Mouse (Mus musculus) gastrocnemius, postnatal 36 days (tissue): Measurements from ENCODE around the gene Elavl3. TPM values are rescaled to one million over a fixed set of nuclear protein-coding genes. Genes with fewer than 3 reads are reported as not detected.

Experiments used
- DNase-seq, 2 experiments: peaks; one replicate each; pipeline ENCODE4 v3.0.0; 2022
- intact Hi-C: fragments of 180-260 bp; cut with DNase I; formaldehyde crosslinking; loops from one replicate; pipeline ENCODE4 v1.15.1; 2025
- total RNA-seq, 2 experiments: library from RNA; stranded (reverse); gene quantifications; 2 replicates each; pipeline ENCODE4 v1.2.3; 2021

Elavl3 gene
- total RNA-seq, 2 experiments from 2014 or later = 0.26 TPM; not detected in 1

DNA sequence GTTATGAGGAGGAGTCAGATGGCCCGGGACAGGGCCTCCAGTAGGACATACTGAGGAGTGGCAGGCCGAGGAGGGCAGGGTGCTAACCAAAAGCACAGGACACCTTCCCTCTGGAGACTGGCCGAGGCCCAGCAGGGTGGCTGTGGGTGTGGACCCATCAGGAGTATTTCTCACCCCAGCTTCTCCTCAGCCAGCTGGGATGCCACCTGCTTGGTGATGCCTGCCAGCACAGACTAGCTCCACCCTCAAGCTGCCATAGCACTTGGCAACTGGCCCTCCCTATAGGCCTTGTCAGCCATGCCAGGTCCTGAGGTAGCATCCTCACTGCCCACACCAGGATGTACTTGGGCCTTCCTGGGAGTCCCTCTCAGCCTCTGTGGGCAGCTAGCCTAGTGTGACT lies 12.5 kb upstream of the Elavl3 start:
- DNase-seq = no peak
- intact Hi-C loops = no loop called here

DNA sequence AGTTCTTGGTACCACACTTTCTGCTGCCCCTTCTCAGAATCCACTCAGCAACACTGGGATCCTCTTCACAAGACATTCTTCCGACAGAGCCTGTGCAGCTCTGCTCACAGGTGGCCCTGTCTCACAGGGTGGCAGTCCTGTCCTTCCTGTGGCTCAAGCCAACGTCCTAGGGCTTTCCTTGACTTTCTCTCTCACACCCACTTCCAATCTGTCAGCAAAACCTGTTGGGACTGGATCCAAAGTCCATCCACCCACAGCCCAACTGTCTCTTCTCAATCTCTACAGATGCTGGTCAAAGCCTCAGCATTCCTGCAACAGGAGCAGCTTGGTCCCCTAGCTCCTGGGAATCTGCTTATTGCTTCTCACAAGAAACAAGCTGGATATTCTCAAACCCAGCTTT lies 9.5 kb upstream of the Elavl3 start:
- intact Hi-C loops = no loop called here
- DNase-seq = no peak

DNA sequence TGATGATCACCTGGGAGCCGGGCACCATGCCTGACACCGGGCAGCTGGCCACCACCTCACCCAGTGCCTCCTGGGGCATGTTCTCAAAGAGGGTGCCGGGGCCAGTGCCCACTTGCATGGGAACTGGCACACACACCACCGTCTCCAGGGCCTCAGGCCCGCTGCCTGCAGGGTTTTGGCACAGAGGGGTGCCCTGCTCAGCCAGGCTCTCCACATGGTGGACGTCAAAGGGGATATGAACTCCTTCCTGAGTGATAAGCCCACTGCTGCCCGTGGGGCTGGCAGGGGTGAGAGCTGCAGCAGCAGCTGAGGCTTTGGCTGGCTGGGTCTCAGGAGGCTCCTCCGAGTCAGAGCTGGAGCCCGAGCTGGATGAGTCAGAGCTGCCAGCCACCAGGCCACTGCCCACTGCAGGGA lies 6.2 kb upstream of the Elavl3 start:
- no peak for DNase-seq
- intact Hi-C loops = no loop called here

DNA sequence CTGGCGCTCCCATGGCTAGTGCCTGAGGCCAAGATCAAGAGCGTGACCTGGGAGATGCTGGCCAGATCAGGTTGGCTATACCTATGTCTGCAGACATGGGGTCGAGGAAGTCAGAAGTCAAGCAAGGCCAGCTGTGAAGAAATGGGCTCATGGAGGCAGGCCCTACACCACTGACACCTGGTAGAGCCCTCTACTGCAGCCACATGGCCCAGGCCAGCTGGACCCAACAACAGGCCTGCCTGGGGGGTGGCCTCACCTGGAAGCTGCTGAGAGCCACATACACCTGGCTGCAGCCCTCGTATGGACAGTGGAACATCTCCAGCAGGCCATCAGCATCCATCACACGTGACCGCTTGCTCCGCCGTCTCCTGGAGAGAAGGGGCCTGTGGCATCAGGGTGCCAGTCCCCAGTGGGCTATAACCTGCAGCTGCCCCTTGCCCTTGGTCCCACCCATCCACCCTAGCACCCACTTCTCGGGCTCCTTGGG lies 5.3 kb upstream of the Elavl3 start:
- DNase-seq = no peak
- intact Hi-C loops = no loop called here

DNA sequence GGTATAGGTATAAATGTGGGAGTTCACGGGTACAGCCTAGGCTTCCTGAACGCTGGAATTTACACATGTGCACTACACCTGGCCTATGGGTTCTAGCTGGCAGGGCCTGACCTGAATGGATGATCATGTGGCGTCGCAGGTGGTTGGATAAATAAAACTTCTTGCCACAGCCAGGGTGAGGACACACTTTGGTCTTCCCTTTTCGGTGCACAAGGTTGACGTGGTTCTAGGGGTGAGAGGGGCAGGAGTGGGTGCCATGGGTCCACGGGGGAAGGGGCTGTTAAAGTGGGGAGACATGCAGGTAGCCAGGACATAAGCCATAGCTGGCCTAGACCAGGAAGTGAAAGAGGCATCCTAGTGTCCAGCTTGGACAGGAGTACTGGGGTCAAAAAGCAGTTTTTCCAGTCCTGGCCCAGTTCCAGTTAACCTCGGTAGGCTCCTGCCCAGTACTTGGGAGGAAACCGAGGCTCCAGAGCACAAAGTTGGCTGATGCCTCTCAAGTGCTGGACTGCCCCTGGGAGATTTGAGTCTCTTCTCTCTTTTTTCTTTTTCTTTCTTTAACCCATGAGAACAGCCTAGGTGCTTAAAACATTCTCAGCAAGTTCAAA lies 4.6 kb upstream of the Elavl3 start:
- DNase-seq = no peak
- intact Hi-C loops = no loop called here

DNA sequence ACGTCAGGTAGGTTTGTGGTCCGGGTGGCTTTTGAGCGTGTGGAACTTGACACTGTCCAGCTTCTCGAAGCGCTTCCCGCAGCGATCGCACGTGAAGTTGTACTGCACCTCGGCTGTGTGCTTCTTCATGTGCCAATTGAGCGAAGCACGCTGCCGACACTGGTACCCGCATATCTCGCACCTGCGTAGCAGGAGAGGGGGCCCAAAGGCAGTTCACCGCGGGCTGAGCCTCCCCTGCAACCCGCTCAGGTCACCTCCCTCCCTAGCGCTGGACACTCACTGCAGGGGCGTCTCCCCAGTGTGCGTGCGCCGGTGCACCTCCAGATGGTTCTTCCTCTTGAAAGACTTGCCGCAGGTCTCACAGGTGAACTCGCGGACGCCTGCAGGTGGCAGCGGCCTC lies 3.9 kb upstream of the Elavl3 start:
- no peak for DNase-seq
- intact Hi-C loops = no loop called here

DNA sequence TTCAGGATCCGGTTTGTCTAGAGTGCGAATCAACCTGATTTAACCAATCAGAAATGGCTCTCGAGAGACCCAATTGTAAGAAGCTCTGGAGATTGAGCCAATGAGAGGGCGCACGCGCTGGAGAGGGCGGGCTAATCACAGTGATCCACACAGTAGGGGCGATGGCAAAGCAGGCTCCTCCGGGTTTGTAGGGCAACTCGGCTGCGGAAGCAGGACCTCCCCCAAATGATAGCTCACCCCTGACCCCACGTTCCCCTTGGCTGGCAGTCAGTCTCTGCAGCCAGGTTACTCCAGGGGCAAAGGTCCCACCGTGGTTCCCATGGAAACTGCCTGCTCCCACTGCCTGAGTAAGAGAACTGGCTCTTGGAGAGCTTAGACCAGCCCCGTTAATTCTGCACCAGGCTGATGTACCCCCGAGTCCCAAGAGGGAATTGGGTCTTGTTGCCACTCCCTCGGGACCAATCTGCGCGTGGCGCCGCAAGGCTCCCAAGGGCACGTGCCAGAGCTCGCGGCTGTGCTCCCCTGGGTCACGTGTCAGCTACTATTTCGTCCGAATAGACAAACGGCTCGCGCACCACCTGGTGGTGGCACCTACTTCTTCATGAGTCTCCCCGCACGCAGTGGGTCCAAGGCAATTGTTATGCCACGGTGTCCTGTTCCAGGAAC lies 2.7 kb upstream of the Elavl3 start:
- intact Hi-C loops = no loop called here
- DNase-seq = no peak

DNA sequence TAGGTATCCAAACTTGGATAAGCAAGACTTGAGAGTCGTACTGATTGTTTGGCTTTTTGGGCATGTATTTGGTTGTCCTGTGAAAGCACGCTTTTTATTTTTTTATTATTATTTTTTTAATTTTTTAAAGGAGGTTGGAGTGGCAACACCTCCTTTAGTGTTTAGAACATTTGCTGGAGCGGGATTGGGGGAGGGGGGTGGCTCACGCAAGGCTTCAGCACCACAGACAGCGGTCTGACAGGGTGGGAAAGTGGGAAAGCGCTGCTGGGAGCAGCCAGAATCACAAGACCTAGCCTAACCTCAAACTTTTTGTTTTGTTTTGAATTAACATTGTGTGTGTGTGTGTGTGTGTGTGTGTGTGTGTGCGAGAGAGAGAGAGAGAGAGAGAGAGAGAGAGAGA lies 1.8 kb upstream of the Elavl3 start:
- intact Hi-C loops = no loop called here
- no peak for DNase-seq

DNA sequence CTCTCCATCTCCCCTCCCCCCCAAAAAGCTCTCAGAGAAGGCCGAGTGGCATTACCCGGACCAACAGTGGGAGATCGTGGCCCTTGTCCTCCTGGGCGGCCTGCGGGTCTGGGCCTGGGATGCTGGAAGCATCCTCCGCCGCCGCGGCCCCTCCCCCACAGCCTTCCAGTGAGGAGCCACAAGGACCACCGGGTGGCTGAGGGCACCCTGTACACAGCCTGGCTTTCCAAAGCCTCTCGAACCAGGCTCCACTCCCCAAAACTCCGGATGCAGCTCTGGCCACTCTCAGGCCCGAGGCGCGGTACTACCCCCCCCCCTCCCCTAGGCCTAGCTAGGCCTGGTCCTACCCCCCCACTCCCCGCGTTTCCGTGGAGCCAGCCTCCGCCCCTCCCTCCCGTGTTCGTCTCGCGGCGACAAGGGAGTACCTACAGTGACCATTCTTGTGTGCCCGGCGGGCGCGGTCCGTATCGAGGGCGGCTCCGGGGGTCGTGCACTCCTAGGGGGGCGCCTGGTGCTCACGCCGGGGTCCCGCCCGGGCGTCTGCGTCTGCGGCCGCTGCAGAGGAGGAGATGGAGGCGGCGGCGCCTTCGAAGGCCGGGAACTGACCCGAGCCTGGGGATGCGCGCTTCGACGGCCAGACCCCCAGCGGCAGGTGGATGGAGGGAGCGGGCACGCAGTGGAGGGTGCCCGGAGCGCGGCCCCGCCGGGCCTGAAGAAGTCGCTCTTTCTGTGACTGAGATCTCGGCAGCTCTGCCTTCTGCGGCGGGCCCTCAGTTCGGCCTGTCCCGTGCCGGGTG lies 464 bp downstream of the Elavl3 start:
- intact Hi-C loops = no loop called here
- no peak for DNase-seq

DNA sequence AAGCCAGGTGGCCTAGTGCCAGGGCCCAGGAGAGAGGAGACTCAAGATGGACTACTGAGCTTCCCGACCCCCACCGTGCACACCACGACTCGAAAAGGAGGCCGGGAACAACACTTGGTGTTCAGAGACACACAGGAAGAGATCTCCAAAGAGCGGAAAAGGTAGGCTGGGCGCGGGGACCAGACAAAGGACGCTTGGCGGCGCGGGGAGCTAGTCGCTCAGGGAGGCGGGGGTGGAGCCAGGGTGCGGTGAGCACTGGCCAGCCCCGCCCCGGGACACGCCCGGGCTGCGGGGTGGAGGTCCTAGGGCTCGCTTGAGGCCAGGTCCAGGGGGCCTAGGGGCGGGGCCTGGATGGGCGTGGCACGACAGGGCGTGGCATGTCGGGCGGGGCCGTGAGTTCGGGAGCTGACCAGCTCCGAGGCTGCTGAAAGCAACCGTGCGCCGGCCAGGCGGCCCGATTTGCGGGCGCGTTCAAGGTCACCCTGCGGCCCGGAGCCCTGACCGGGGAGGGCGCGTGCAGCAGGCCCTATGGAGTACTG lies 1.4 kb downstream of the Elavl3 start:
- intact Hi-C loops = no loop called here

DNA sequence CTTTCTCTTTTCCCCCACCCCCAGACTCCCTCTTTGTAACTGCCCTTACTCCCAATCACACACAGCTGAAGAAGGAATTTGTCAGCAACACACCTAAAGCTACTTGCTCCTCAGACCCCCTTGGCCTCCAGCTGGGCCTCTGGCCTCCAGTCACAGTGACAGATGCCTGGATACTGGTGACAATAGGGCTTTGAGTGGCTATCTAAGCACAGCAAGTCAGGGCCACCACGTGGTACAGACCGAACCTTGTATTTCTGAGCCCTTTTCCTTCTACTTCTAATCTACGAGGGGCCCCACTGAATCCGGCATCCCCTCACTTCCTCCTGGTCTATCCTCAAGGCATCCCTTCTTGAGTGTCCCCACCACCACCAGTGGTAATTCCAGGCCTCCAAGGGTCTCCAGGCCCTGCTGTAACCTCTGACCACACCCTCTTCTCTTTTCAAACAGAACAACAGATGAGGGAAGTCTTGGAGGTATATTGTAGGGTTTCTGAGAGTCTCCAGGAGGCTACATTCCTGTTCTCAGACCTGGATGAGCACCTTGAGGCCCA lies 2.0 kb downstream of the Elavl3 start:
- intact Hi-C loops = no loop called here
- DNase-seq = no peak

More for the DNA sequence above, 1.4 kb downstream of the Elavl3 start:
- no peak for DNase-seq

DNA sequence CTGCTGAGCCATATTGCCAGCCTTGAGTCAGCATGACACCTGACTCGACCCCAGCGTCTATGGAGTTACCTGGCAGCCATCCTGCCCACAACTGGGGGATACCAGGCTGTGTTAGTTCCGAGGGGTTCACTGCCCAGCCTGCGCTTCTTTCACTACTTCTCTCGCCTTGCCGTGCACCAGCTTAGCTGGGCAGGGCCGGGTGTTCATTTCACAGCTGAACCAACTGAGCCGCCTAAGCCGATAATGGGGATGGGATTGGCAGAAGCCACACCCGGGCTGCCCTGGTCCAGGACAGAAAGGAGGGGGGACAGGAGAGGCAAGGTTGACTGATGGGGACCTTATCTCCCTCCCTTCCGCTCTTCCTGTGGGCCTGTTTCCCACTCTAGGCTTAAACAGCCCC lies 2.5 kb downstream of the Elavl3 start:
- no peak for DNase-seq
- intact Hi-C loops = no loop called here

DNA sequence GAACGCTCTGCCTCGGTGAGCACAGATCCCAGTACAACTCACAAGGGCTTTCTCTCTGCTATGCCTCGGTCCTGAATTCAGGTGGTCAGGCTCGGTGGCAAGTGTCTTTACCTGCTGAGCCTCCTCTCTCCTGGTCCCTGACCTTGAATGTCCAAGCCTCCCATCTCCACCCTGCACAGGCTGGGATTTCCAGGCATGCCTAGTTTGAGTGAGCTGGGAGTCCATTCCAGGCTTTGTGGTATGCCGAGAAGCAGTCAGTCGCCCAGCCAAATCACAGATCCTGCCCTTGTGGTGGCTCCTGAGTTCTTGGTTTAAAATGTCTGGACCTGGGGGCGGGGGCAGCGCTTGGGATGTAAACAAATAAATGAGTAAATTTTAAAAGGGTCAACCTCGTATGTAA lies 4.5 kb downstream of the Elavl3 start:
- no peak for DNase-seq
- intact Hi-C loops = no loop called here

DNA sequence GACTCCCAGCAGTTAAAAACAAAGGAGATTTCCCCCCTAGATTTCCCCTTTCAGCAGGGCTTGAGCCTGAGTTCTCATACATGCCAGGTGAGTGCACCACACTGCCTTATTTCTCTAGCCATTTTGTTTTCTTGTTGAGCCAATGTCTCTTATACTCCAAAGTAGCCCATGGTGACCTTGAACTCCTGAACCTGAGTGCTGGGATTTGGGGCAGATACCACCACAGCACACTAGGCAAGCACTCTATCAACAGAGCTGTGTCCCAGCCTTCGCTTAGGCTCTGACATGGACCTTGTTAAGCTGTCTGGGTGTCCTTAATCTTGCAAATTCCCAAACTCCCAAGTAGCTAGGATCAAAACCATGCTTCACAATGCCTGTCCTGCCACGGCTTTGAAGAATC lies 10.0 kb downstream of the Elavl3 start:
- intact Hi-C loops = no loop called here
- no peak for DNase-seq

DNA sequence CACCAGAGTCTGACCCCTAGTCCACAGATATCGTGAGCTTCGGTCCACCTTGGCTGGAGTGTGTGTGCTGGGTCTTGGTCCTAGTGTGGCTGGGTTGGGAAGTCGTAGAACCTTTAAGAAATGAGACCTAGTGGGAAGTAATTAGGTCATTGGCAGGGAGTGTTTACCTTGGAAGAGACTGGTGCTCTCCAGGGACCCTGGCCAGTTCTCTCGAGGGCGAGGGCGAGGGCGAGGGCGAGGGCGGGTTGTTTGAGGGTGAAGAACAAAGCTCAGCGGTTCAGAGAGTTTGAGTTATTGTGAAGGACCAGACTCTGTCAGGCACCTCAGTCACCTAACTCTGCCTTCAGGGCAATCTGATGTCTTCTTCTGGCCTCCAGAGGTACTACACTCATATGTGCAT lies 14.0 kb downstream of the Elavl3 start:
- intact Hi-C loops = no loop called here
- DNase-seq = no peak

DNA sequence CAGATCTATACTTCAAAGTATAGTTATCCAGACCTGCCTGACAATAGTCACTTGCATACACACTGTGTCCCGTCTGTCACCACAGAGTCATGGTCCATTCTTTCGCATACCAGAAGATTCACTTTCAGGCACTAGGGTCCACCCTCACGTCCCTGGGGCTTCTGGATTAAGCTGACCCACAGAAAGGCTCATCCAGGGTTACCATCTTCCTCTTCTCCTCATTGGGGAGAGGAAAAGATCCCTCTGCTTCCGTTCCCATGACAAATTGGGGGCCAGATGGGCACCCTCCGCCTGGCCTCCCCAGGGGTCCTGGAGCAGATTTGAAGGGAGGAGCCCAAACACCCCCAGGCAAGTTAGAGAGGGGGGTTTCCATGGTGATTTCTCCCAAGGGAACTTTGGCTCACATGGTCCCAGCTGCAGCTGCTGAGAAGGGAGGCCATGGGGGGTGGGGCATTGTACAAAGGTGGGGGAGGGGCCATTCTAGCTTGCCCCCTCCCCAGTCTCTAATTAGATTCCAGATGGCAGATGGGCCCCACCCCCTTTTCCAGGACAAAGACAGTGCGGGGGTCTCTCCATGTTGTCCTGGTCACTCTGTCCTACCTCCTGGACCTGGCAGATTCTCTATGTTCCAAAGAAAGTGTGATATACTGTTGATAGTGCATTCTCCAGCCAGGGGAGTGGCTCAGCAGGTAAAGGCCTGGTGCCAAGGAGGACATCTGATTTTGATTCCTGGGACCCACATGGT lies 16.4 kb downstream of the Elavl3 start:
- DNase-seq = no peak
- intact Hi-C loops = no loop called here

DNA sequence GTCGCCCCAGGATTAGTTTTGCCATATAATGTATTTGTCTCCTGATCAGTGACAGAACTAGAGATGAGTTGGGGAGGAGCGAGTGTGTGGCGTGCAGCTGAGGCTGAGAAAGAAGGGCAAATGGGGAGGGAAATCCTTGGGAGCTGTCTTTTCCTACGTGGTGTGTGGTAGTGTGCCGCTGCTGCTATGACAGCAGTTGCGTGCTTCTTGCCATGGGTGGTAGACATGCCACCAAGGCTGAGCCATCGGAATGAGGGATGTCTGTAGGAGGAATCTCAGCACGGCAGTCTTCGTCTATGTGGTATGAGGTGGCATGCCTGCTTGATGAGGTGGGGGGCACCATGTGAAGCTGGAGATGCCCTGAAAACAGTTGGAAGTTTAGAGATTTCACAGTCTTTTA lies 21.4 kb downstream of the Elavl3 start:
- intact Hi-C loops = no loop called here
- no peak for DNase-seq

DNA sequence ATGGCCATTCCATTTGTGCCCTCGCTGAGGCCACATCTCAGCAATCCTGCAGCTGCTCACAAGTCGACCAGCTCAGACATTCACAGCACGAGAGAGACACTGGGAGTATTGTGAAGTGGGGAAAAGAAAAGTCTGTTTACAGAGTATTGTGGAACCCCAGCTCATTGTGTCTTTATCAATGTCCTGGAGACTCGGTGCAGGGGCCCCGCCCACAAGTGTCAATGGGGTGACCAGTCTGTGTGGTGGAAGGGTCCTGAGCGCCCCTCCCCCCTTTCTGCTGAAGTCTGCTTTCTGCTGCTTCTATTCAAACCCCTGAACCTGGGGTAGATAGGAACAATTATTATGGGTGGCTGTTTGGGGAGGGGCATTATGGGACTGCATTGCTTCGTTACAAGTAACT lies 23.4 kb downstream of the Elavl3 start:
- DNase-seq = no peak
- intact Hi-C loops = no loop called here

DNA sequence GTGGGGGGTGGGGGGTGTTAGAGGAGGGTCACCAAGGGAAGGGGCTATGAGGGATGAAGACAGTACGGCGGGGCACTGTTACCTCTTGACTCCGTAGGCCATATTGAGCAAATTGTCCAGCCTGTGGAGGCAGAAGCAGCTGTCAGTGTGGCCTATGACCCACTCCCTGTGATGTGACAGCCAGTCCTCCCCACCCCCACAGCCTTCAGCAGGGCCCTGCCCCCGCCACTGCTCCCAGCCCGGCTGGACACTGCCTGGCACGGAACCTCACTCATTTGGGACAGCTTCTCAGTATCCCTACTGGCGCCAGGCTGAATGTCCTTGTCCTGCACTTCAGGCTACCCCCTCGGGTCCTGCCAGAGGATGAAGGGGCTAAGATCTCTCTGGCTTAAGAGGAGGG lies 27.2 kb downstream of the Elavl3 start:
- intact Hi-C loops = no loop called here
- no peak for DNase-seq

DNA sequence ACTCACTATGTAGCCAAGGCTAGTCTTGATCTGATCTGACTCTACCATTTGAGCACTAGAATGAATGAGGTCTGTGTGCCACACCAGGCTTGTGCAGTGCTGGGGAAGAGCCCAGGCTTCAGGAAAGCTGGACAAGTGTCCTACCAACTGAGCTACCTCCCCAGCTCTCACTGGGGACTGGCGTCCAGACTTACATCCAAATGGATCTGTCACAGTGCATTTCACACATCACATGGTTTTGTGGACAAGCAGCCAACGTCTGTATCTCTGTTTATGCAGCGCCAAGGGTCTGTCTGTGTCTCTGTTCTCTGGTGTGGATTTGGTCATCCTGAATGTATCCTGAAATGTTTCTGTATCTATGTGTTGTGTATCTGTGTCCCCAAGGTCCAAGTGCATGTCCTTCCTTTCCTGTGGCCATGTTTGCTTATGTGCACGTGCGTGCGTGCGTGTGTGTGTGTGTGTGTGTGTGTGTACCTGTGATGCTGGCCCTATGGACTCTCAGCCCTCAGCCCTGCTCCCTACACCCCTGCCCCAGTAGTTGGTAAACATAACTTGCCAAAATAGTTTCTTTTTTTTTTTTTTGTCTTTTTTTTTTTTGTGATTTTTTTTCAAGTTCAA lies 34.5 kb downstream of the Elavl3 start:
- intact Hi-C loops = no loop called here

More for the DNA sequence above, 34.5 kb downstream of the Elavl3 start:
- no peak for DNase-seq
